Mouse (Mus musculus): ENCODE results near the gene Gpbp1. TPM values are rescaled to one million over a fixed set of nuclear protein-coding genes. Genes with fewer than 3 reads are reported as not detected.

The Gpbp1 gene
- total and polyA plus RNA-seq, 2 experiments from 2014 or later: 39.0 to 73.0 TPM

- 93% methylated on average over 2 of the region's 2 CpGs for WGBS
- no peaks in the 10 kb centered on the region for H3K27me3 ChIP-seq (ENCODE audit: insufficient read depth, low read length)
These were observed 34.4 kb upstream of the Gpbp1 start for GRCm38 (mm10) chr13:111524277-111524676.

GRCm38 (mm10) chr13:111522336-111522735 is 32.4 kb upstream of the Gpbp1 start:
- Histone ChIP-seq H3K4me1 (ENCODE audit: insufficient read depth, low read length) (no peaks in the 10 kb centered on the region), H3K27ac (no peak overlapping the region), H3K4me3 (ENCODE audit: low read length) (no peak overlapping the region), H3K36me3 (ENCODE audit: insufficient read depth, low read length) (no peaks in the 10 kb centered on the region), H3K27me3 (ENCODE audit: insufficient read depth, low read length) (no peaks in the 10 kb centered on the region), H3K9me3 (ENCODE audit: low read length) (no peaks in the 10 kb centered on the region), H3K9ac (replicated peaks; ENCODE audit: low read length) (no peak overlapping the region), H3K4me2 (ENCODE audit: low read depth, low read length) (no peak overlapping the region)
- TF ChIP-seq CTCF (IDR thresholded peaks at IDR 0.05; ENCODE audit: low read depth): no peak
- DNase-seq (ENCODE audit: low spot score) (no peak), ATAC-seq (no peak)
- 78% methylated on average over 9 of the region's 9 CpGs for WGBS

More at GRCm38 (mm10) chr13:111524277-111524676, 34.4 kb upstream of the Gpbp1 start:
- no peaks in the 10 kb centered on the region for H3K9me3 ChIP-seq (ENCODE audit: low read length)
- H3K4me3 ChIP-seq (ENCODE audit: low read length): no peak overlapping the region
- H3K27ac ChIP-seq: no peak overlapping the region
- TF ChIP-seq CTCF (IDR thresholded peaks at IDR 0.05; ENCODE audit: low read depth): no peak
- no peak overlapping the region for H3K4me2 ChIP-seq (ENCODE audit: low read depth, low read length)
- DNase-seq (ENCODE audit: low spot score) (no peak), ATAC-seq (no peak)
- no peak overlapping the region for H3K9ac ChIP-seq (replicated peaks; ENCODE audit: low read length)
- H3K4me1 ChIP-seq (ENCODE audit: insufficient read depth, low read length): no peaks in the 10 kb centered on the region
- H3K36me3 ChIP-seq (ENCODE audit: insufficient read depth, low read length): no peaks in the 10 kb centered on the region

GRCm38 (mm10) chr13:111520456-111520855 is 30.5 kb upstream of the Gpbp1 start:
- no peaks in the 10 kb centered on the region for H3K4me1 ChIP-seq (ENCODE audit: insufficient read depth, low read length)
- no peak overlapping the region for H3K4me2 ChIP-seq (ENCODE audit: low read depth, low read length)
- no peak for TF ChIP-seq CTCF (IDR thresholded peaks at IDR 0.05; ENCODE audit: low read depth)
- ATAC-seq (no peak), DNase-seq (ENCODE audit: low spot score) (no peak)
- no peaks in the 10 kb centered on the region for H3K27me3 ChIP-seq (ENCODE audit: insufficient read depth, low read length)
- H3K36me3 ChIP-seq (ENCODE audit: insufficient read depth, low read length): no peaks in the 10 kb centered on the region
- H3K9ac ChIP-seq (replicated peaks; ENCODE audit: low read length): no peak overlapping the region
- no peak overlapping the region for H3K4me3 ChIP-seq (ENCODE audit: low read length)
- 70% methylated on average over 4 of the region's 4 CpGs for WGBS
- H3K9me3 ChIP-seq (ENCODE audit: low read length): no peaks in the 10 kb centered on the region
- no peak overlapping the region for H3K27ac ChIP-seq

GRCm38 (mm10) chr13:111518332-111518731 is 28.4 kb upstream of the Gpbp1 start:
- H3K4me3 ChIP-seq (ENCODE audit: low read length): no peak overlapping the region
- H3K36me3 ChIP-seq (ENCODE audit: insufficient read depth, low read length): no peaks in the 10 kb centered on the region
- H3K9me3 ChIP-seq (ENCODE audit: low read length): no peaks in the 10 kb centered on the region
- no peaks in the 10 kb centered on the region for H3K4me1 ChIP-seq (ENCODE audit: insufficient read depth, low read length)
- no peak overlapping the region for H3K9ac ChIP-seq (replicated peaks; ENCODE audit: low read length)
- no peak for TF ChIP-seq CTCF (IDR thresholded peaks at IDR 0.05; ENCODE audit: low read depth)
- ATAC-seq: no peak
- H3K27me3 ChIP-seq (ENCODE audit: insufficient read depth, low read length): no peaks in the 10 kb centered on the region
- H3K4me2 ChIP-seq (ENCODE audit: low read depth, low read length): no peak overlapping the region
- 82% methylated on average over 5 of the region's 5 CpGs for WGBS
- H3K27ac ChIP-seq: no peak overlapping the region
- no peak for DNase-seq (ENCODE audit: low spot score)

- no peak for TF ChIP-seq CTCF (IDR thresholded peaks at IDR 0.05; ENCODE audit: low read depth)
- no peak overlapping the region for H3K27ac ChIP-seq
- H3K9ac ChIP-seq (replicated peaks; ENCODE audit: low read length): no peak overlapping the region
- H3K4me3 ChIP-seq (ENCODE audit: low read length): no peak overlapping the region
- ATAC-seq (no peak), DNase-seq (ENCODE audit: low spot score) (no peak)
- H3K9me3 ChIP-seq (ENCODE audit: low read length): no peaks in the 10 kb centered on the region
- no peaks in the 10 kb centered on the region for H3K36me3 ChIP-seq (ENCODE audit: insufficient read depth, low read length)
- no peak overlapping the region for H3K4me2 ChIP-seq (ENCODE audit: low read depth, low read length)
- H3K4me1 ChIP-seq (ENCODE audit: insufficient read depth, low read length): no peaks in the 10 kb centered on the region
- WGBS: 88% methylated on average over 7 of the region's 7 CpGs
- no peaks in the 10 kb centered on the region for H3K27me3 ChIP-seq (ENCODE audit: insufficient read depth, low read length)
These were observed 26.7 kb upstream of the Gpbp1 start for GRCm38 (mm10) chr13:111516385-111517150.

- Histone ChIP-seq H3K4me2 (ENCODE audit: low read depth, low read length) (no peak overlapping the region), H3K4me1 (ENCODE audit: insufficient read depth, low read length) (no peaks in the 10 kb centered on the region), H3K9me3 (ENCODE audit: low read length) (no peaks in the 10 kb centered on the region), H3K27me3 (ENCODE audit: insufficient read depth, low read length) (no peaks in the 10 kb centered on the region), H3K9ac (replicated peaks; ENCODE audit: low read length) (no peak overlapping the region), H3K27ac (no peak overlapping the region), H3K4me3 (ENCODE audit: low read length) (no peak overlapping the region), H3K36me3 (ENCODE audit: insufficient read depth, low read length) (no peaks in the 10 kb centered on the region)
- DNase-seq (ENCODE audit: low spot score): no peak
- TF ChIP-seq CTCF (IDR thresholded peaks at IDR 0.05; ENCODE audit: low read depth): no peak
- ATAC-seq: no peak
- WGBS: 28% methylated on average over 5 of the region's 5 CpGs
These were observed 19.5 kb upstream of the Gpbp1 start for GRCm38 (mm10) chr13:111509385-111509784.

GRCm38 (mm10) chr13:111508645-111509044 is 18.7 kb upstream of the Gpbp1 start:
- 80% methylated on average over 6 of the region's 6 CpGs for WGBS
- Histone ChIP-seq H3K36me3 (ENCODE audit: insufficient read depth, low read length) (no peaks in the 10 kb centered on the region), H3K4me2 (ENCODE audit: low read depth, low read length) (no peak overlapping the region), H3K9ac (replicated peaks; ENCODE audit: low read length) (no peak overlapping the region), H3K9me3 (ENCODE audit: low read length) (no peaks in the 10 kb centered on the region), H3K4me1 (ENCODE audit: insufficient read depth, low read length) (no peaks in the 10 kb centered on the region), H3K4me3 (ENCODE audit: low read length) (no peak overlapping the region), H3K27me3 (ENCODE audit: insufficient read depth, low read length) (no peaks in the 10 kb centered on the region), H3K27ac (no peak overlapping the region)
- no peak for TF ChIP-seq CTCF (IDR thresholded peaks at IDR 0.05; ENCODE audit: low read depth)
- DNase-seq (ENCODE audit: low spot score) (no peak), ATAC-seq (no peak)

Measured in hindbrain, postnatal 0 days (tissue).